Mouse (Mus musculus) lung, postnatal 25 days (tissue): ENCODE data around the gene Kpnb1.
"Not testable (repeated sequence)": the region's sequence is repeated elsewhere in the genome, so short reads cannot be mapped to it uniquely, and the experiment has no call there.

ENCODE experiments used
- DNase-seq: peaks from one replicate; pipeline ENCODE4 v3.0.0; 2022; ENCODE audit warnings: low spot score

Gene Kpnb1

DNA sequence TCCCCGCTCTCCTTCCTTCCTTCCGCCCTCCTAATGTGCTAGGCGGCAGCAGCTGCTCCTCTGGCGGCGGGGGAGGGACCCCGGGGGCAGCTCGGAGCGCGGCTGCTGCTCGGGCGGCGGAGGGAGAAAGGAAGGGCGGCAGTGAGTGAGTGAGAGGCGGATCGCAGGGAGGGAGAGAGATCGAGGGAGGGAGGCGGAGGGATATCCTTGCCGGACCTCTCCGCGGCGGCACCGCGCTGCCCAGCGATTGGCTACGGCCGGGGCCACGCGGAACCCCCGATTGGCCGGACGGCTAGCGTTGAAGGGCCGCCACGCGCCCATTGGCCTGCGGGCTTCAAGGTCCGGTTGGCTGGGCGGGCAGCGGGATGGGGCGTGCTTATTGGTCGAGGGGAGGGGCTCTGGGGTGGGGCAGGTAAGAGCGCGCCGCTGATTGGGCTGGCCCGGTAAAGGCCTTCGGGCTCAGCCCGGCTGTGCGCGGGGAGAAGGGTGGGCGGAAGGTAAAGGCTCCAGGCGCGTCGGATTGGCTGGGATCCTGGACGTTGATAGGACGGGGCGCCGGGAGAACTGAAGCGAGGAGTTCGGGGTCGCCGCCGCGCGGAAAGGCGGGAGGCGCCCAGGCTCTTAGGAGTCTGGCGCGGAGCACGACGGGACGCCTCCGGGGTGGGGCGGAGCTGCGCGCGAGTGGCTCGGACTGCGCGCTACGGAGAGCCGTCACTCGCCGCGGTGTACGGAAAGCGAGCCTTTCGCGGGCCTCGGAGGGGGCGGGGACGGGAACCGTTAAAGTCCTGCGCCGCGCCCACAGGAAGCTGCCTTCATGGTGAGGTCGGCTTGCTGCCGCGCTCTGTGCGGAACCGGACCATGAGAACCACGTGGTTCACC is at the start of gene Kpnb1:
Gene Kpnb1 (minus strand): TSS at position 118 of the 879 bp plus-strand sequence.
- peak; percentile 99 for DNase-seq

DNA sequence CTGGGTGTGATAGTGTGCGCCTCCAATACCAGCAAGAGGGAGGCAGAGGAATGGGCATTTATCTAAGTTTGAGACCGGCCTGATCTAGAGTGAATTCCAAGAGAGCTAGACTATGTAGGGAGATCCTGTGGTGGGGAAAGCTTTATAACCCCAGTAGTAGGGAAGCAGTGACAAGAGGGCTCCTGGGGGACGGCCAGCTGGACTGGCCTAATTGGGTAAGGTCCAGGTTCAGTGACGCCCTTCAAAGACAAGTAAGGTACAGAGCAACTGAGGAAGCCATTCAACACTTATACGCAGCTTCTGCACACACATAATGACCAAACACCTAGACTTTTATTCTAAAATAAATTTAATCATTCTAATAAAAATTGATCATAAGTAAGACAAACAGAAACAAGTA is 44.8 kb upstream of the Kpnb1 start:
- no peak for DNase-seq

DNA sequence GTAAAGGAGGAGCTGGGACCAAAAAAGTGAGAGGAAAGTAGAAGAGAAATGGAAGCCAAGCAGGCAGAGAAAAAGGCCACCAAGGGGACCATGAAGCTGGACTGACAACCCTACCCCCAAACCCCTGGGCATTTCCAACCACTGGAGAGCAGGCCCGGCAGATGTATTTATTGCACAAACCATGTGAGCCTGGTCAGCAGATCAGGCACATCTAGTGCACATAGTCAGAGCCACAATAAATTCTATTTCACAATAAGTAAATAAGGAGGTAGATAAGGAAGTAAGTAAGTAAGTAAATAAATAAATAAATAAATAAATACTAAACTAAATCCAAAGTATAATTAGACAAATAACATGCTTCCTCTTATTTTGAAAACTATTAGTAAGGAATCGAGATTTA is 41.7 kb upstream of the Kpnb1 start:
- no peak for DNase-seq

DNA sequence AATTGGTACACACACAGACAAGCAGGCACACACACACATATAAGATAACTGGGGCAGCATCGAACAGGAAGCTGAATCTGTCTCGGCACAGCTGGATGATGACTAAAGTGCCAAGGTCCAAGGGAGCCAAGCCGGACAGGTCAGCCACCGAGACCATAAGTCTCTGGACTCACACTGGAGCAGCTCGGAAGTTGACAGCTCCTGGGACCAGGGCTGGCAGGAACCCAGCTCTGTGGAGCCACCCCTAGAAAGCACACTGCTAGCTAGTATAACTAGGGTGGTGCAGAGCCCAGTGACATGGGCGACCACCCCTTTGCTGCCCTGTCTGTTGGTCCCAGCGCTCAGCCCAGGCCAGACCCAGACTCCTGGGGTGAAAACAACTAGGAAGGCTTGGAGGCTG is 41.3 kb upstream of the Kpnb1 start:
- no peak for DNase-seq

DNA sequence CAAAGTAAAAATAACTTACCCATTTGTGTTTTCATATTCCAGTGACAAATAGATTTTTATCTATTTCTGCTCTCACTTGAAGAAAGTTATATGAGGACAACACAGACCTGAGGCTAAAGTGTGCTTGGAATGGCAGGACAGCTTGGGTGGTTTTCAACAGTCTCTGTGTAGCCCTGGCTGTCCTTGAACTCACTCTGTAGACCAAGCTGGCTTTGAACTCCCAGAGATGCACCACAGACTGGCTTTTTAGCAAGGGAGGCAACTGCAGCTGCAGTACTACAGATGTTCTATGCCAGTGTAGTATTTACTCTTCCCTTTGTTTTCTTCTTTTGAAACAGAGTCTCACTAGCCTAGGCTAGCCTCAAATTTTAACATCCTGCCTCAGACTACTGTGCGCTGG is 38.5 kb upstream of the Kpnb1 start:
- no peak for DNase-seq

DNA sequence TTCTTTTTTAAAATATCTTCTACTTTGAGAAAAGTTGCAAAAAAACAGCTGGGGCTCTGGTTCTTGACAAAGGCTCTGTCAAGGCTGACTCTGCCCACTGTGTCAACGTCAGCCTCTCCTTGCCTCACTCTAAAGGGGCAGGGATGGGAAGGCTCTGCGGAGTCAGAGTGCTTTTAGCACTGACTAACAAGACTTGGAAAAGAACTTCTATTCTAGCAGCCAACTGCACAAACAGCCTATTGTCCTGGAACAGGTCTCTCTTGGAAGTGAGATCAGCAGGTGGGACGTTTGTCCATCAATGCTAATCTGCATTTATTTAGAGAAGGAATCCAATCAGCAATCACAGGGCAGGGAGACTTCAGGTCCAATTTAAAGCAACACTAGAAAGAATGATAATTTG is 35.8 kb upstream of the Kpnb1 start:
- no peak for DNase-seq

DNA sequence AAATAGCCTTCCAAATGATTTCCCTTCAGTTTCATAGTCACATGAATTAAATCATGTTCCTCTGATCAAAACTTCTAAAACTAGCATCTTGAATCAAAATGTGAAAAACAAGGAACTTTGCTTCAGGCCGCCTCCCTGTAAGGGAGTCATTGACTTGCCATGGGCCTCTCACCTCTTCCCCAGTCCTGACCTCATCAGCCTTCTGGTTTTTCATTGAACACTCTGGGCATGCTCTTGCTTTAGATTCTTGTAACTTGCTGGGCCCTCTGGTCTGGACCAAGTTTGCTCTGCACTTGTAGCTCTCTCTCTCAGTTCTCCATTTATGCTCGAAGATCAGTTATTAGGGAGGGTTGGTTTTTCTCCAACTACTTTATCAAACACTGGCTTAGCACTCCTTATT is 33.9 kb upstream of the Kpnb1 start:
- DNase-seq = no peak

DNA sequence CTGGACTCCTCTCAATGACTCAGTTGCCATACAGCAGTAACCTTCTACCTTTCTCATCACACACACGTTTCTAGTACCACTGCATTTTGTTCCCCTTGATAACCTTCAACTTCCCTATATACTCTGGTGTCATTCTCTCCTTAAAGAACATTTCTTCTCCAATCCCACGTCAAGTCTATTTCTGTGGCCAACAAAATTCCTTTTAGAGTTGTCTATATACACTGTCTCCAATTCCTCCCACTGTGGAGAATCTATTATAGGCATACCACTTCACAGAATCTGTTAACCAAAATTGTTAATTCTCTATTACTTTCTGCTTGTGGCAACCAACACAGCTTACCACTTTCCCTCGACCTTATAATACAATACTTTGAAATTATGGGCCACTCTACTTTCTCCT is 32.5 kb upstream of the Kpnb1 start:
- DNase-seq = no peak

DNA sequence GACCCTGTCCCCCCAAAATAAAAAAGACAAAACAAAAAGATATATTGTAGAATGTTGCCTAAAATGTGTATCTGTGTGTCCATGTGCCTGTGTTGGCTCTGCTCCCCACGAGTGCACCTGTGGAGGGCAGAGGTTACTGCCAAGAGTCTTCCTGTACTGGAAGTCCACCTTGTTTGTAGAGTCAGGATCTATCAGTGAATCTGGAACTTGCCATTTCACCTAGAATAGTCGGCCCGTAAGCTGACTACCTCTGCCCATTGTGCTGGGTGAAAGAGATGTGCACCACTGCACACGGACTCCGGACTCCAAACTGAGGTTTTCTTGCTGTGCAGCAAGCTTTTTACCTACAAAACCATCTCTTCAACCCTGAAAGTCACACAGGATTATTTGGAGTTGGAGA is 26.7 kb upstream of the Kpnb1 start:
- DNase-seq = no peak

DNA sequence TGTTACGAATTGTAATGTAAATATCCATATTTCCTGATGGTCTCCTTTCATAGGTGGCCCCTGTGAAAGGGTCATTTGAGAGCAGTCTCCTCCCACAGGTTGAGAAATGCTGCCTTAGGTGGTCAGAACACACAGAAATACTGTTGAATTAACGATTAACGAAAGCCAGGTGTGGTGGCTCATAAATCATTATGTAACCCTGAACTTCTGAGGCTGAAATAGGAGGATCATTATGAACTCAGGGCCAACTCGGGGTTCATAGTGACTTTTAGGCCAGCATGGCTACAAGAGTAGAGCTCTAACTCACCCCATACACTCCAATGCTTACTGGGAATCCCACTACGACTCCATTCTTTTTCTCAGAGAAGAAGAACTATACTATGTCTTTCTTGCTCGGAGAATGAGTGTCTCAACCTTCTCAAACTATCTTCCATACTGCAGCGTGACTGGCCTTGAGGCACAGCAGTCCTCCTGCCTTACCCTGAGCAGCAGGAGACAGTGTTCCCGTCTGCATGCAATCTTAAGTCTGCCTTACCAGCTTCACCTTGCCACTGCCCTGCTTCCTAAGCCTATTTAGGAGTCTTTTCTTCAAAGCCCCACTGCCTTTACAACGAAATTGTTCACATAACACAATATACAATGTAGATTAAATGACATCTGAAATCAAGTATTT is 23.2 kb upstream of the Kpnb1 start:
- DNase-seq = peak; percentile 19

DNA sequence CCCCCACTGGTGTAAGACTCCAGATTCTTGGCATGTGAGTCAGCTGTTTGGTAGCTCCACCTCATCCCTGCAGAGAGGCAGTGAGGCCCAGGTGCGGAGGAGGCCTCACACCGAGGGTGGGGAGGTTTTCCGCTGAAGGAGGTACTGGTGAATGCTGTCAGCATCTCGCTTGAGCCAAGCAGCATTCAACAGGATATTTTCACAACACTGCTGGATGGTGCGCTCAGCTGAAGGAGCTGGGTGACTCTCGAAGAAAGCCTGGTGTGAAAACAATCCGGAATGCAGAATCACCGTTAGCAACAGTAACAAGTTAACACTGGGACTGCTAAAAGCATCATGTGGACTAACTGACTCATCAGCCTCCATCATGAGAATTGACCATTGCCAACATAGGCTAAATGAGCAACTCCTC is 19.3 kb upstream of the Kpnb1 start:
- DNase-seq = peak; percentile 6

- DNase-seq = no peak
Observed at GRCm38 (mm10) chr11:97199519-97199918, 11.8 kb upstream of the Kpnb1 start.

- peak; percentile 48 for DNase-seq
Observed at GRCm38 (mm10) chr11:97198601-97199000, 10.9 kb upstream of the Kpnb1 start.

GRCm38 (mm10) chr11:97197021-97197420 is 9.3 kb upstream of the Kpnb1 start:
- DNase-seq = no peak

DNA sequence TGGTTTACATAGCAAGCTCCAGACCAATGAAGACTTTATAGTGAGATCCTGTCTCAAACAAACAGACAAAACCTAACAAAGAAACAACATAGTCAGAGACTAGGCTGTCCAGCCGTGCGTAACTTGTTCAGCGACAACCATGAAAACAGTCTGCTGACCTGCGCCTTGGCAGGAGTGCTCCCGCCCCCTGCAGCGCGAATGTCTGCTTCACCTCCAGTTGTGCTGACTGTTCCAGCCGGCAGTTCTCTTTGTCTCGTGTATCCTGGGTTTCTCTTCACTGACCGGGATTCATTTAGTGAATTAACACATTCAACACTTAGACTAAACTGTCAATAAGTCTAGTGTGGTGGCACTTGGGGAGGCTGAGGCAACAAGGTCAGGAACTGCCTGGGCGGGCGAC is 8.9 kb upstream of the Kpnb1 start:
- DNase-seq = no peak

DNA sequence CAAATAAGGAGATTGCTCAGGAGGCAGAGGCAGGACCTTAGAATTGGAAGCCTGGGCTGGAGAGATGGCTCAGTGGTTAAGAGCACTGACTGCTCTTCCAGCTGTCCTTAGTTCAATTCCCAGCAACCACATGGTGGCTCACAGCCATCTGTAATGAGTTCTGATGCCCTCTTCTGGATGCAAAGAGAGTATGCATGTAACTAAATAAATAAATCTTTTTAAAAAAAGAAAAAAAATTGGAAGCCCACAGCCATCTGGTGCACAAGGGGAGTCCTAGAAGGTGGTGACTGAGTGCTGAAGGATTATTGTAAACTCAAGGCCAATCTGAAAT is 4.9 kb upstream of the Kpnb1 start:
- no peak for DNase-seq

- no peak for DNase-seq
Observed at GRCm38 (mm10) chr11:97191915-97192620, 4.4 kb upstream of the Kpnb1 start.

DNA sequence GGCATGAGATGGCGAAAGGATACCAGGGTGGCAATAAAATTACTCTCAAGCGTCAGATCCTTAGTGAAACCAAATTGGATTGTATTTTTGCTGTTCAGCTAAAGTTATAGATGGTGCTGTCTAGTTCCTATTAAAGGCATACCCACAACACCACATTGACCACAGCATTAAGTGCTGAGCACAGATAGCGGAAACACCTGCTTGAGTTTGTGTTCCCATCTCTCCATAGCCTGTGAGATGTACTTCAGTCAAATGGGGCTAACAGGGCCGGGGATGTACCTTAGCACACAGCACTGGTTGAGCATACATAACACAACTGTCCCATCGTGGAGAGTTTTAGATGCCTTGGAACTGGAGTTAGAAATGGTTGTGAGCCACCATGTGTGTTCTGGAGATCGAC is 3.3 kb upstream of the Kpnb1 start:
- no peak for DNase-seq

DNA sequence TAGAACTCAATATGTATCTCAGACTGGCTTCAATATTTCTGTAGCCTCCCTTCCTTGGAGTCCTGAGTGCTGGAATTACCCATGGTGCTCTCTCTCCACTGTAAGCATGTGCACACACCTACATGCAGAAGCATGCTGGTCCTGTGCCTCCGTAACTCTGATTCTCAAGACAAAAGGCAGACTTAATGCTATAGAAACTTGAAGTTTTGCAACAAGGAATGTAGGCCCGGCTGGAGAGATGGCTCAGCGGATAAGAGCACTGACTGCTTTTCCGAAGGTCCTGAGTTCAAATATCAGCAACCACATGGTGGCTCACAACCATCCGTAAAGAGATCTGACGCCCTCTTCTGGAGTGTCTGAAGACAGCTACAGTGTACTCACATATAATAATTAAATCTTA is 2.0 kb upstream of the Kpnb1 start:
- DNase-seq = not testable (repeated sequence)

- DNase-seq = no peak
Observed at GRCm38 (mm10) chr11:97189231-97189630, 1.6 kb upstream of the Kpnb1 start.

- DNase-seq = no peak
Observed at GRCm38 (mm10) chr11:97188643-97188955, 918 bp upstream of the Kpnb1 start.

DNA sequence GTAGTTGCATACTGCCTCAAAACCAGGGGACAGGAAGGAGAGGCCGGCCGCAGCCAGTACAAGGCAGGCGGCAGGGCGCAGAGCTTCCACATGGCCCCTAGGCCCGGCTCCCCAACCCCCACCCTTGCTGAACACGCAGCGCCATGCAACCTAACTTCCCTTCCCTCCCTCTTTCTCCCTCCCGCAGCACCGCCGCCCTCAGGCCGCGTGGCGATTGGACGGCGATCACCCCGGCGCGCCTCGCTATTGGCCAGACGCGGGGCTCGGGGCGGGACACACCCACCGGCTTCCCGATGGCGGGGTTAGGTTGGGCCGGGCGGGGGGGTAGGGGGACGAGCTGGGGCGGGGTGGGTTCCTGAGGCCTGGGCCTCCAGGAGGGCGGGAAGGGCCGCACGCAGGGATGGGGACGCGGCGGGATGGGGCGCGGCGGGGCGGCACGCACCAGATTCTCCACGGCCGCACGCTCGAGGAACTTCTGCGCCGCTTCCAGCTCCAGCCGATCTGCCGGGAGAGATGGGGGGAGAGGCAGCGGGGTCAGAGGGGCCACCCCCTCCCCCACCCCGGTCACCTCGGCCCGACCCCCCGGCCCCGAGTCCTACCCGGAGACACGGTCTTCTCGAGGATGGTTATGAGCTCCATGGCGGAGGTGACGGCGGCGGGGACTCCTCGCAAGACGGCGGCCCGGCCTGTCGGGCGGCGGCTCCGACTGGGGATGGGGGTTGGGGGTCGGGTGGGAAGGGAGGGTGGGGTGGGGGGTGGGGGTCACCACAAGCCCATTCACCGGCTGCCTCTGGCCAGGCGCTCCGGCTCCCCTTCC is 526 bp downstream of the Kpnb1 start:
- DNase-seq = peak; percentile 98
